Mouse (Mus musculus) v-Abl transformed pro-B cells (cell line): ENCODE measurements at regions not wholly inside any gene's neighbourhood (a gene's known extent, or its start where the extent isn't known, plus 50 kb on each side); places are given as distances from the start of the nearest gene placed in this dataset.

Experiments used
- in situ Hi-C, 2 experiments: fragments of 400-800 bp; cut with MboI; formaldehyde crosslinking; loops; one replicate each; pipeline ENCODE4 v1.15.1; 2025; ENCODE audit not compliant: unreplicated experiment in 2 of 2

DNA sequence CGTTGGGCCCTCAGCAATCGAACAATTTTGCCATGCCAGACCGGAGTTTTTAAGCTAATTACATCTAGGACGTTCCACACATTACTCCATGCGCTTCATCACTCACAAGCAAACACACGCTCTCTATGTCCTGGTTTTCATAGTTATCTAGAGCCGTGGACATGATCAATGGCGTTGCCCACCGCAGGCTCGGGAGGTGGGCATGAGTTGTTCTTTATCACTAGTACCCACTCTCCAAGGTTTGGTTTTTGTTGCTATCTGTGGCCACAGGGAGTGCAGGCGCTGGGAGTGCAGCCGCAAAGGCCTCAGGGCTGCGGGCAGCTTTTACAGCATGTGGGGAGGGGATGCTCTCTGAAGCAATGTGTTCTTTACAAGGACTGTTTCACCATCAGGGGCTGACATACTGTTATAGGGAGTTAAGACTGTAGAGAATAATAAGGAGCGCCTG, 226.8 kb downstream of the Ankrd50 start:
- in situ Hi-C loops = no loop called here

DNA sequence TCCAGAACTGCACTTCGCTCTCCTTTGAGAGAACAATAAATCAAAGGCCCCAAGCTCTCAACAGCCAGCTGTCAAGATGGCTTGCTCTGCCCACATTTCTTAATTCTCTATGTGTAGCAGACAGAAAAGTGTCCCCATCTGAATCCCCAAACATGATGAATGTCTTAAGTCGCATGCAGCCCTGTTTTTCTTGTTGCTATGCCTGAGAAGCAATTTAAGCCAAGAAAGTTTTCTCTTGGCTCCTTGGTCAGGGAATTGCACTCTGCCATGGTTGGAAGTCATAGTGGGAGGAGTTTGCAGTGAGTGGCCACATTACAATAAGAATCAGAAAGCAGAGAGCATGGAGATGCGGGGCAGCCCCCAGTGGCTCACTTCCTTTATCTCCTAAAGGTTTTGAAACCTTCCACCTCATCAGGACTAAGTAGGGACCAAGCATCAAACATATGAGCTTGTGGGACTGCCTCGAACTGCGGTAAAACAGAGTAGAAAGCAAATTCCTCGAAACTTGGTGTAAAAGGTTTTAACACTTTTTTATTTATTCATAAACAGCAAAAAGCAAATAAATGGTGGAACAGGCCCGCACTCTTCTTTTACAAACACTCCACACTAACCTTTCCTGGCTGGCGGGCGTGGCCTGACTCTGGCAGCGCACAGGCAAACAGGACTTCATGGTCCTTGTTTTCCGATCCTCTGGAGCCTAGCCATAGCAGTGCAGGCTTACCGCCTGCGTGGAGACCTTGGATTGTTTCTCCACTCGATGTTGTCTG, 227.4 kb downstream of the Ankrd50 start:
- in situ Hi-C loops = no loop called here

DNA sequence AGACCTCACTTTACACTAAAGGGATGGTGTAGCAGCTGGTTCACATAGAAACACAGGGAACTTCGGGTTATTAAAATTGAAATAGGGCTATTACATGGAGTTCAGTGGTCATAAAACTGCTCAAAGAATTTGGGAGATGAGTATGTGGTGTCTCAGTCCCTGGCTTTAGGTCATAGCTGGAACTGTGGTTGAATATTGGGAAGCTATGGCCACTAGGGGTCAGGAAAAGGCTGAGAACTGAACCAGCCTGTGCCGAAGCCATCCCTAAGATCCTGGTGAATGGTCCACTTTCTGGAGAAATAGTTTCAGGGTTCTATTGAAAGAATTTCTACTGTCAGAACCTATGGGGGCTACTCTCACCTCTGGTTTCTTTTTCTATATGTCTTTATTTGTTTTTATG, 229.0 kb downstream of the Ankrd50 start:
- in situ Hi-C loops = no loop called here

DNA sequence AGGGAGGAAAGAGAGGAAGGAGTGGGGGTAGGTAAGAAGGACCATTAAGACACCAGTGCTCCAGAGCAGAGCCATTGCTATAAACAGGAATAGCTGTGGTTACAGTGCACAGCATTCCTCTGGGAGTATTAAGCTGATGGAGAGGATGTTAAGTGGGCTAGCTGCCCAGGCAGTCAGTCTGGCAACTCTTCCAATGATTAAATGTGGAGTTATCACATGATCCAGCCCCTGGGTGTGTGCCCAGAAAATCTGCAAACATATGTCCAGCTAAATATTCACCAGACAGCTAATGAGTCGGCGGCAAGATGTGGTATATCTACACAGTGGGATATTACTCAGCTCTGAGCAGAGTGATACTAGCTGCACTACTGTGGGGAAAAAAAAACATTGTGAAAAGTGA, 229.7 kb downstream of the Ankrd50 start:
- in situ Hi-C loops = no loop called here

DNA sequence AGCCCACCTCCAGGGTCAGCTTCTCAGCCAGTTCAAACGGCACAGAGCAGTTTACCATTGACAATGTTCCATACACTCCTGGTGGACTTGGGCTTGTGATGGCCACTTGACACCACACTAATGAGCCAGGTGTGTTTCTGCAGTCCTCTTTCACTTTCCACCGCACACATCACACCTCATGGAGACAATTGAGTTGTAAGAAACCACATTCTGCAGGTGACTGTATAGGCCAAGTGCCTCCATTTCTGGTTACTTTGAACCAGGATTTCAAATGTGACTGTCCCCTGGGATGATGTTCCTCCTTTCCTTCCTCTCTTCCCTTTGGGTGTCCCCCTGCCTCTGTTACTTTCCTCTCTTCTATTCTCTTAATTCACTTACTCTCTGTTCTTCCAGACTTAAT, 233.1 kb downstream of the Ankrd50 start:
- in situ Hi-C loops = no loop called here

DNA sequence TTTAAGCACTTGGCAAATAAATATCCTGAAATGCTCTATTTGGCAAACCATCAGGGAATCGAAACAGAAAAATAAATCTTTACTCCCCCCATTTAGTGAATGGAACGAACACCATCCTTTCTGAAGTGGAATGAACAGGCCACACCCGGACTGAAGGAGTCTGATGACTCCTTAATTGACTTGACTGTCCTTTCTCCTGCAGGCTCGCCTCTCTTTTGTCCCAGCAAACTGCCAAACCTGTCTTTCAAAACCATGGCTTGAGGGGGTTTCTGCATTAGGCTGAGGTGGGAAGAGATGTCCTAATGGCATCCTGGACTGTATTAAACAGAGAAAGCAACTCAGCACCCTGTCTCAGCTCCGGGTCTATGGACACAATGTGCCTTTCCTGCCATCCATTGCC, 234.1 kb downstream of the Ankrd50 start:
- in situ Hi-C loops = no loop called here

DNA sequence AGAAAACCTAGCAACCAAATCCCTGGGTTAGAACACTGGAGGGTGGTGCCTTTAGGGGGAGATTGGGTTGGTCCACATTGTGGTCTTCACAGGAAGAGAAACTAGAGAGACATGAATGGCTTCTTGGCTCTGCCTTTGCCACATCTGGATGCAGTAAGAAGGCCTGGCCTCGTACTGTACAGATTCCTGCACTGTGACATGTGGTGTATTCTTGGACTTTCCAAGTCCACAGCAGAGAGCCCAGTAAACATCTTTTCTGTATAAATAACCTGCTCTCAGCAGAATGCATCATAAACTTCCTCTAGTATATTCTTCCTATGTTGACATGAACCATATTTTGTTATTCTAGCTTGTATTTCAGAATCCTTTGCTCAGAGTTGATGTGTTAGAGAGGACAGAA, 235.7 kb downstream of the Ankrd50 start:
- in situ Hi-C loops = loop anchor here in 1 of 2 experiments (25.0 kb wide), 1 partner anchor 1612 kb away; no protein-coding TSS in a partner anchor

DNA sequence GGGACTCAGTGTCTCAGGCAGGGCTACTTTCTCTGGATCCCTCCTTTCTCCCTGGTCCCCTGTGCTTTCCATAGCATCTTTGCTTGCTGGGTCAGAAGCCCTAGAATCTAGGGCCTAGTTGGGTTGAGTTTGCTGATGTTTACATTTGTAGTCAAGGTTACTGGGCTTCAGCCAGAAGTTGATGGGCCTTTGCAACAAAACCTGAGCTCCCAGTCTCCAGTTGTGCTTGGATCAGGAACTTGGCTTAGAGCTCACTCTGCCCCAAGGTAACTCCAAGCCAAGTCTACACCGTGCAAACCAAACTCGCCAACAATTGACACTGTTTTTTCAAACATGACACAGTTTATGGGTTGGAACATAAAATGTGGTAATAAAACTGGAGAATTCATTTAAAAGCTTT, 238.2 kb downstream of the Ankrd50 start:
- in situ Hi-C loops = loop anchor here in 1 of 2 experiments (25.0 kb wide), 1 partner anchor 1609 kb away; no protein-coding TSS in a partner anchor

DNA sequence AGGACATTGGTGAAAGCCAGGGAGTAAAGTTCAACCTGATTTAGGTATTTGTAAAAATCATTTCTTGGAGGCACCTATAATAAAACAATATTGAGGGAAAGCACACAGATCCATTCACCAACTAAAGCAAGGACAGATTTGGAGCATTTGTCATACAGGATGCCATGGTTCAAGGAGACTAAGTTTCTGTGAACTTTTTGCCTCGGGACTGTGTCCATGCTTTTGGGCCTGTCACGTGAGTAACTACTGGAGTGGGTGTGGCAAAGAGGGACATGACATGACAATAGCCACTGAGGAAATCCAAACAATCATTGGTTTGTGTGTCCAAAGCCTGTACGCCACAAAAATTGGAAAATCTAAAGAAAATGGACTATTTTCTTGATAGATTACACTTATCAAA, 241.4 kb downstream of the Ankrd50 start:
- in situ Hi-C loops = loop anchor here in 1 of 2 experiments (25.0 kb wide), 1 partner anchor 1606 kb away; no protein-coding TSS in a partner anchor

DNA sequence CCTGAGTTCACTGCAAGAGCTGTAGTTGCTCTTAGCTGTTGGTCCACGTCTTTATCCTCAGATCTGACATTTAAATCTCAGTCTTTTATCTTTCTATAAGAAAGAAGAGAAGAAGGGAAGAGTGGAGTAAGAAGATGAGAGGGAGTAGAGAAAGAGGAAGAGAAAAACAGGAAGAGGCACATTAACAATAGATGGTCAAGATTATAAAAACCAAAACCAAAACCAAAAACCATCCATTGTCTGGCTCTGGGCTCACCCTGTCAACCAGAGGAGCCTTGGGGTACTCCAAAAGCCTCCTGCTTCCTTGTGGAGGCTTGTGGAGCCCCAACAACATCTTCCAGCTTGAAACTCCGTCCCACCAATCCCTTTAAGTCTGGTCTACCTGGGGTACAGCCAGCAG, 247.0 kb downstream of the Ankrd50 start:
- in situ Hi-C loops = loop anchor here (5.0 to 25.0 kb wide), 4 partner anchors 245 to 1600 kb away; partner anchors contain the start of genes Ankrd50 (in 2 of the 2), Bbs12 (in 1 of the 2) and Cetn4 (in 1 of the 2)

DNA sequence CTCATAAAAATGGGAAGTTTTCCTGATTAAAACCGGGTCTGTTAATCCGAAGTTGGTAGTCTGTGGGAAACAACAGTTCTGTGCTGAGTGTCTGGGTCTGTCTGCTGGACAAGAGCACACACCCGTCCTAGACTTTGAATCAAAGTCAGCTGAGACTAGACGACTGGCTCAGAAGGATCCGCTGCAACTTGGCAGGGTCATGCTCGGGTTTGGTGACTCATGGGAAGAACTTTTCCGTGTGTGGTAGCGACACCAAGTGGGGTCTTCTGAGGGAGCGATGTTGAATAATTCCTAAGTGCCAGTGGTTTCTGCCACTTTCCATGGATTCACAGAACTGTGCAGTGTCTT, 248.9 kb downstream of the Ankrd50 start:
- in situ Hi-C loops = loop anchor here (5.0 to 25.0 kb wide), 4 partner anchors 247 to 1598 kb away; partner anchors contain the start of genes Ankrd50 (in 2 of the 2), Bbs12 (in 1 of the 2) and Cetn4 (in 1 of the 2)

DNA sequence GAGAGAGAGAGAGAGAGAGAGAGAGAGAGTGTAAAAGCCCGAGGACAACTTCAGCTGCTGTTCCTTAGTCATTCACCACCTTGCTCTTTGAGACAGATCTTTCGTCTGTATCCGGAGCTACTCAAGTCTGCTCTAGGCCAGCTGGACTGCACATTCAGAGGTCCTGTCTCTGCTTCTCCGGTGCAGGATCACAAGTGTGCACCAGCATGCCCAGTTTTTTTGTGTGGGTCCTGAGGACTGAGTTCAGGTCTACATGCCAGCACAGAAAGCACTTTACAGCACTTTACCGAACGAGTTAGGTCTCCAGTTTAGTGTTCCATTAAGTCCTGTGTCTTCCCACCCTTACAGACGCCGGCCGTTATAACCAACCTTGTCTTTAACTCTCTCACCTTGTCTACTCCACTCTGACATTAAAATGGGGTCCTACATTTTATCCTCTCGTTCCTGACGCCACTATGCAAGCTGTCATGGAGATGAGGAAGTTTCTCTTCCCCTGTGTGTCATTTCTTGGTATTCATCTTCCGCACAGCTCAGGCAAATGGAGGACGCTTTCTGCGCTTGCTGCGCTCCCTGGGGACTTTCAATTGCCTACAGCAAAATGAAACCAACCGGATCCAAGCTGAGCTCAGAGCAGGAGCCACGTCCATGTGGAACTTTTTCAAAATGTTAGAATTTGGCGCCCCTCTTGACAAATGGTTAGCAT, 249.5 kb downstream of the Ankrd50 start:
- in situ Hi-C loops = loop anchor here (5.0 to 25.0 kb wide), 4 partner anchors 247 to 1598 kb away; partner anchors contain the start of genes Ankrd50 (in 2 of the 2), Bbs12 (in 1 of the 2) and Cetn4 (in 1 of the 2)

DNA sequence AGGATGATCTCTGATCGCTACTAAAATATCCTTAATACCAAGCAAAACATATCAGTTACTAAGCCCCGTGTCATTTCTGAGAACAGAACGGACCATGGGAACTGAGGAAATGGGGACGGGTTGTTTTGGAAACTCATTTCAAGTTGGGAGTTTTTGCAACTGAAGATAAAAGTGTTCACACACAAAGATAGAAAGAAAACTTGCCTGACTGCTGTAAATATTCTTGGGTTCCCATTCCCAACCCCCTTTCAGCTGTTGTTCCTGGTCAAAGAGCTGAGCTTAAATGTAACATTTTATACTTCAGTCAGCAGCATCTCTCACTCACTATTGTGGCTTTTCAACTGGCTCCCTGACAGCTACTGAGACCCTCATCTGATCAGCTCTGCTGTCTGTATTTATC, 250.1 kb downstream of the Ankrd50 start:
- in situ Hi-C loops = loop anchor here (5.0 to 25.0 kb wide), 4 partner anchors 250 to 1597 kb away; partner anchors contain the start of genes Ankrd50 (in 1 of the 2), Bbs12 (in 1 of the 2) and Cetn4 (in 1 of the 2)

DNA sequence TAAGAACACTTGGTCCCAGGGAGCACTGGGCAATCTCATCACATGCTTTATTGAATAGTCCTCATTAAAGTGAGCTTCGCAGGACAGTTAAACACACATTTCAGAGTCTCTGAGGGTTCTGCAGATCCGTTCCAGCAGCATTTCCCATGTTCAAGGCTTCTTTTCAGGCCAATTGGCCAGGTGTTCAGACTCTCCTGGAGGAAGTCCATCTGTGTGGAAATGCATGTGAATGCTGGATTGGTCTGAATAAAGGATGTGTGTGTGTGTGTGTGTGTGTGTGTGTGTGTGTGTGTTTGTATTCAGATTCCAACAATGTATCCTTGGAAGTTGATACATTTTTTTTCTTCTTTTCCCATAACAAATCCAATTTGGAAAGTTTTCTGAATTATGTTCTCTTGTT, 250.6 kb downstream of the Ankrd50 start:
- in situ Hi-C loops = loop anchor here (5.0 to 25.0 kb wide), 4 partner anchors 251 to 1597 kb away; partner anchors contain the start of genes Ankrd50 (in 1 of the 2), Bbs12 (in 1 of the 2) and Cetn4 (in 1 of the 2)

DNA sequence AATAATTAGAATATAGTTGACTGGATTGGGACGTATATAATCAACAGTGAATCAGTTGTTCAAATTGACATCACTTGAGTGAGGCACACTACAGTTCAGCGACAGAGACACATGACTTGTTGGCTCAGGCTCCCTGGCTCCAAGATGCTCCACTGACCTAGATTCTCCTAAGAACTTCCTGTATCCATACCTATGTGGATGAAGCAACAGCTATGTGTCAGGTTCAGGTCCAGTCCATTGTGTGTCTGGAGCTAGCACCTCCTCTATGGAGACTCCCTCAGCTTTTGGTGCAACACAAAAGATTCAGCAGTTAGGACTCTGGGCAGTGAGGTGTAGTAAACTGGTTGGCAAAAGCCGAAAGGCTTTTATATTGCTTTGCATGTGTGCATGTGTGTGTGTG, 251.6 kb downstream of the Ankrd50 start:
- in situ Hi-C loops = loop anchor here (5.0 to 25.0 kb wide), 4 partner anchors 252 to 1596 kb away; partner anchors contain the start of genes Ankrd50 (in 1 of the 2), Bbs12 (in 1 of the 2) and Cetn4 (in 1 of the 2)

DNA sequence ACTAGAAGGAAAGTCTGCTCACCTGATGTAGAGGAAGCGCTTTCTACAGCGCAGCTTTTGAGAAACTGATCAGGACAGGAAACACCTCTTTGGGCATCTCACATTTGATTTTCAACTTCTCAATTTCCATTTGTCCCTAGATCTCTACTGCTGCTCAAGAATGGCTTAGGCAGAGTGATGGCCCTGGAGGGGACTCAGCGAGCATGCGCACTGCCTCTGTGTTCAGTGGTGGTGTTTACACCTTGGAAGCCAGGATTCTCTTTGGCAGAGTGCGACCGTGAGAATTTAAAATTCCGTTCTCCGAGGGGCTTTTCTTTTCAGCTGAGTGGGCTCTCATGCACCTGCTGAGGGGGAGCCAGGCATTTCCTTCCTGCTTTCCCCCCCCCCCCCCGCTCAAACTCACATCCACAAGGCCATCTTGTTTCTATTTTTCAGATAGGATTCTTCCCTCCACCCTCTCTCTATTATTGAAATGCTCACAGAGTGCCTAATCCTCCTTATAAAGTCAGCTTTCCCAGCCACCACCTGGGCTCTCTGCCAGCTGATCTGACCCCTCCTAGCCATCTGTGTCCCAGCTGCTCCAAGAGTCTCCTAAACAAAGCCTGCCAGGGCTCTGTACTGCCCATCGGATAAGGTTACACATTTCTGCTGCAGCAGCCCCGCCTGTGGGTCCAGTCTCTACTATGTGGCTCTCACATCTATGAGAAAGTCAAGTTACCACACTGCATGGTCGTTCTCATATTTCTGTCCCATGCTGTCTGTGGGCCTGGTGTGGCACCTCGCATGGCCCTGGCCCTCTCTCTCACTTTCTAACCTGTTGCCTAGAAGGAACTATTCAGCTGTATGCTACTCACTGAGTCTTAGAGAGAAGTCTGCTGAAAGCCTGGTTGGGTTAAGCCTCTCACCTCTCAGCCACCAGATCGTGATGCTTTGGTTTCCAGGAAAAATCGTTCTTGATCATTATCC, 252.2 kb downstream of the Ankrd50 start:
- in situ Hi-C loops = loop anchor here (5.0 to 25.0 kb wide), 4 partner anchors 252 to 1595 kb away; partner anchors contain the start of genes Ankrd50 (in 1 of the 2), Bbs12 (in 1 of the 2) and Cetn4 (in 1 of the 2)

DNA sequence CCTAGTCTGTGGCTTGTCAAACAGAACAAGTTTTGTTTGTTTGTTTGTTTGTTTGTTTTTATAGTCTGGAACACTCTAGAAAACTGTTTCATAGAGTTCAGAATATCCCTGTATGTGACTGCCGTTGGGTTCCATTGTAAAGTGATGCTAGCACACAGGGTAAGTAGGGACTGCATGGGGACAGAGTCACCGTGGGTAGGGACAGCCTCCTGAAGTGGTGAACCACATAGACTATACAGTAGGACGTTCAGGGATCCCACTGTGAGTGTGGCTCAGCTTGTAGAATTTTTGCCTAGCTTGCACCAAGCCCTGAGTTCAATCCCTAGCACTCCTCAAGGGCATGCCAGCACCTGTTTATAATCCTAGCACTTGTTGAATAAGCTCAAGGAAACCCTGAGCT, 253.1 kb downstream of the Ankrd50 start:
- in situ Hi-C loops = loop anchor here (5.0 to 25.0 kb wide), 4 partner anchors 253 to 1594 kb away; partner anchors contain the start of genes Ankrd50 (in 1 of the 2), Bbs12 (in 1 of the 2) and Cetn4 (in 1 of the 2)

DNA sequence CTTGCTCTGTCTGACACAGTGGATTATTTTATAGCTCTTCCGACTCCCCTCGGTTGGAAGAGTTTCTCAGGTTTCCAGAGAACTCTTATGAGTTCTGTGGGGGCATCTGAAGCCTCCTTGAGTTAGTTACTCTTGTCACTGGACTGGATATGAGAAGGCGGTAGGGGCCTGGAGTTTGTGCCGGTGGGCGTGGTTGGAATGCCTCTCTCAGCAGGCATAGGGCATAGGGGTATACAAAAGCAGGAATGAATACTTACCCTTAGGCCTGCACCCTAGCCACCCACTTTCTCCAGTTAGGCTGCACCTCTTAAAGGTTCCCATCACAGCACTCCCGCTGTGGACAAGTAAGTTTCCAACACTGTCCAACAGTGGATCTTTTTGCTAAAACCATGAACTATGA, 253.8 kb downstream of the Ankrd50 start:
- in situ Hi-C loops = loop anchor here (5.0 to 25.0 kb wide), 4 partner anchors 254 to 1593 kb away; partner anchors contain the start of genes Ankrd50 (in 1 of the 2), Bbs12 (in 1 of the 2) and Cetn4 (in 1 of the 2)

DNA sequence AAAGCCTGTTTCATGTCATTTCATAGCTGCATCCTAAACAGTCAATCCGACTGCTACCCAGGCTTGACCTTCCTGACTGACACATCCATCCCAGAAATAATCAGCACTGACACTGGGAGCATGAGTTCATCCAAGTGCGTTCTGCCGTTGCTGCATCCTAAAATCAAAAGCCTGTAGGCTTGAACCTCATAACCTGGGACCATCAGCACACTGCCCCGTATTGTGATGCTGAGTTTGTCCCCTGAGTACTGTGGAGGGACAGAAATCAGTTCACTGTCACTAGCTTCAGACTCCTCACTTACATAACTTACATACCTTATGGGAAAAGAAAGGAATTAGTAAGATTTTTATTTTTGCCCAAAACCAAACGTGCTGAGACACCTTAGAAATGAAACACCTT, 255.0 kb downstream of the Ankrd50 start:
- in situ Hi-C loops = loop anchor here (5.0 to 25.0 kb wide), 5 partner anchors 255 to 1592 kb away; partner anchors contain the start of genes Ankrd50 (in 1 of the 2), Bbs12 (in 1 of the 2) and Cetn4 (in 1 of the 2)
